ENCODE assay signal across 12 mouse cellular contexts in the genomic region with DNA sequence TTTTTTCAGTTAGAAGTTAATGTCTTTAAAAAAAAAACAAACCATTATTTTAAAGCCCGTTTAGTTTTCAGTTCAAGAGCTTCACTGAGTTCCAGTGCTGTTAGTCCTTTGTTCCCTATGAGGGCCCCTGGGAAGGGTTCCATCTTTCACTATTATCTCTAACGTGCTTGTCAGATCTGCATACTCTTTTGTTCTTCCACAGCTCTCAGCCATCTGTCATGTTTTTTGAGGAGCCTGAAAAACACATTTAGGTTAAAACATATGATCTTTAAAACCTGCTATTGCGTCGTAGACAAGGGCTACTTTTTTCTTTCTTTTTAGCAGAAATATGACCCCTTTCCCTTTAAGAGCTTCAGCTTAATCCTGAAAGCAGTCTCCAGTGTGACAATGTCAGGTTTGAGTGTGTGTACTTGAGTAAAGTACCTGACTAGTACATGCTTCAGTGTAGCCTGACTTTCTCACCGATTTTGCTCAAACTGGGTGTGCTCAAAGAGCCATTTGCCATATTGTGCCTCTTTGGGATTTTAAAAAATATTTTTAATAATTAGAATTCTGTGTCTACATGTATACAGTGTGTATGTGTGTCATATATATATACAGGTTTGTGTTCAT.
DNase-seq lines count a peak whose midpoint lies in the region; ATAC-seq lines count a peak whose summit lies in the region.
"Had no signal": no experiment of that assay in that cellular context is flagged by ENCODE, and none has a peak within 500 bp of the region (broad histone marks: within the 10 kb centered on the region; RNA-seq: fewer than 3 reads in every experiment).

No protein-coding gene starts in this region.

- peak; percentile 7 for DNase-seq in embryonic facial prominence, embryonic 11.5 days (ENCODE audit: low spot score)
- no peak for DNase-seq in embryonic facial prominence, embryonic 10.5 days (ENCODE audit: low spot score)
- DNase-seq in Muller cell, postnatal 12 days (ENCODE audit: inconsistent ontology term): peak; percentile 26
- no peak for DNase-seq in thymus, postnatal 25 days
- DNase-seq in thymus, adult 18-20 months: no peak
- DNase-seq in frontal cortex, postnatal 14 days (ENCODE audit: low spot score in 2 of 2): no peak
- DNase-seq: adrenal gland, postnatal 36 days; kidney, adult 8-10 months; layer of hippocampus, postnatal 36 days had no signal

- H3K9me3 ChIP-seq in embryonic facial prominence, embryonic 11.5 days (replicated peaks; ENCODE audit: control insufficient read depth, low read length): no peaks in the 10 kb centered on the region
- no peaks in the 10 kb centered on the region for H3K9me3 ChIP-seq in embryonic facial prominence, embryonic 10.5 days
- no peaks in the 10 kb centered on the region for H3K9me3 ChIP-seq in forebrain, embryonic 15.5 days
- H3K9me3 ChIP-seq in midbrain, embryonic 12.5 days: no peaks in the 10 kb centered on the region
- H3K9me3 ChIP-seq: heart, embryonic 12.5 days had no signal

- no peaks in the 10 kb centered on the region for H3K4me1 ChIP-seq in embryonic facial prominence, embryonic 11.5 days (ENCODE audit: control insufficient read depth, insufficient read depth, low read length)
- H3K4me1 ChIP-seq in embryonic facial prominence, embryonic 10.5 days: no peaks in the 10 kb centered on the region
- H3K4me1 ChIP-seq in forebrain, embryonic 15.5 days: peaks cover 20% of the 10 kb centered on the region
- H3K4me1 ChIP-seq in midbrain, embryonic 12.5 days: peaks cover 7% of the 10 kb centered on the region; the same call in 1 of the 2 replicates

- H3K27me3 ChIP-seq in embryonic facial prominence, embryonic 11.5 days (ENCODE audit: control insufficient read depth, insufficient read depth, low read length): no peaks in the 10 kb centered on the region
- H3K27me3 ChIP-seq in embryonic facial prominence, embryonic 10.5 days (replicated peaks; ENCODE audit: low read depth, poor library complexity, severe bottlenecking): no peaks in the 10 kb centered on the region
- no peaks in the 10 kb centered on the region for H3K27me3 ChIP-seq in forebrain, embryonic 15.5 days
- H3K27me3 ChIP-seq in midbrain, embryonic 12.5 days: no peaks in the 10 kb centered on the region
- H3K27me3 ChIP-seq: heart, embryonic 12.5 days had no signal

- no peaks in the 10 kb centered on the region for H3K36me3 ChIP-seq in embryonic facial prominence, embryonic 11.5 days (replicated peaks; ENCODE audit: control insufficient read depth, insufficient read depth, low read depth, low read length)
- H3K36me3 ChIP-seq in embryonic facial prominence, embryonic 10.5 days (replicated peaks): no peaks in the 10 kb centered on the region
- H3K36me3 ChIP-seq in forebrain, embryonic 15.5 days: no peaks in the 10 kb centered on the region
- H3K36me3 ChIP-seq in midbrain, embryonic 12.5 days: no peaks in the 10 kb centered on the region
- H3K36me3 ChIP-seq: heart, embryonic 12.5 days had no signal

- no peak overlapping the region for H3K9ac ChIP-seq in embryonic facial prominence, embryonic 11.5 days (replicated peaks; ENCODE audit: low read length)
- H3K9ac ChIP-seq in forebrain, embryonic 15.5 days (replicated peaks): no peak overlapping the region
- H3K9ac ChIP-seq in midbrain, embryonic 12.5 days (replicated peaks): no peak overlapping the region
- H3K9ac ChIP-seq: heart, embryonic 12.5 days had no signal

- no peak overlapping the region for H3K4me3 ChIP-seq in embryonic facial prominence, embryonic 11.5 days (ENCODE audit: low read depth, low read length)
- H3K4me3 ChIP-seq in embryonic facial prominence, embryonic 10.5 days: no peak overlapping the region
- no peak overlapping the region for H3K4me3 ChIP-seq in forebrain, embryonic 15.5 days
- H3K4me3 ChIP-seq in midbrain, embryonic 12.5 days: no peak overlapping the region
- H3K4me3 ChIP-seq: heart, embryonic 12.5 days had no signal

- H3K27ac ChIP-seq in embryonic facial prominence, embryonic 11.5 days (replicated peaks; ENCODE audit: low read depth, low read length): no peak overlapping the region
- H3K27ac ChIP-seq in embryonic facial prominence, embryonic 10.5 days (replicated peaks): no peak overlapping the region
- H3K27ac ChIP-seq in forebrain, embryonic 15.5 days (replicated peaks): peak overlapping the region; percentile 89
- H3K27ac ChIP-seq in midbrain, embryonic 12.5 days (replicated peaks): peak overlapping the region; percentile 61; the same call in 1 of the 2 replicates

- 46% methylated on average over 5 of the region's 5 CpGs for WGBS in embryonic facial prominence, embryonic 11.5 days
- WGBS in embryonic facial prominence, embryonic 10.5 days: 60% methylated on average over 5 of the region's 5 CpGs
- 16% methylated on average over 5 of the region's 5 CpGs for WGBS in forebrain, embryonic 15.5 days
- 32% methylated on average over 5 of the region's 5 CpGs for WGBS in midbrain, embryonic 12.5 days

- no peak overlapping the region for H3K4me2 ChIP-seq in embryonic facial prominence, embryonic 11.5 days (ENCODE audit: low read depth, low read length)
- H3K4me2 ChIP-seq in forebrain, embryonic 15.5 days (replicated peaks): no peak overlapping the region
- no peak overlapping the region for H3K4me2 ChIP-seq in midbrain, embryonic 12.5 days (replicated peaks)
- H3K4me2 ChIP-seq: heart, embryonic 12.5 days had no signal

- ATAC-seq in embryonic facial prominence, embryonic 11.5 days (replicated peaks; ENCODE audit: insufficient number of reproducible peaks, low FRiP score, low TSS enrichment, low read depth): no peak
- peak; percentile 78 for ATAC-seq in forebrain, embryonic 15.5 days (replicated peaks)
- peak; percentile 83 for ATAC-seq in midbrain, embryonic 12.5 days (ENCODE audit: low FRiP score, low read depth)

Comparison
In these comparisons a context has a peak if more than half of its experiments do, and no peak if none do; other contexts are left out.
1. DNase-seq: peak in embryonic facial prominence, embryonic 11.5 days (single experiment) and Muller cell, postnatal 12 days (single experiment); none in embryonic facial prominence, embryonic 10.5 days (single experiment), thymus, postnatal 25 days (single experiment), thymus, adult 18-20 months (0 of 2) and frontal cortex, postnatal 14 days (0 of 2).
2. H3K27ac ChIP-seq: peak in forebrain, embryonic 15.5 days (single experiment) and midbrain, embryonic 12.5 days (single experiment); none in embryonic facial prominence, embryonic 11.5 days (single experiment) and embryonic facial prominence, embryonic 10.5 days (single experiment).